31 mouse cellular contexts compared by ENCODE assay signal in genomic region chr4:108877901-108878300, GRCm38 (mm10). TPM values are rescaled to one million over a fixed set of nuclear protein-coding genes. Genes with fewer than 3 reads are reported as not detected.
"Had no signal": no experiment of that assay in that cellular context is flagged by ENCODE, and none has a peak within 500 bp of the region (broad histone marks: within the 10 kb centered on the region; RNA-seq: fewer than 3 reads in every experiment).

No protein-coding gene starts in this region.

- H3K4me2 ChIP-seq: midbrain, embryonic 11.5 days had no signal

- H3K27ac ChIP-seq: limb, embryonic 10.5 days; limb, embryonic 12.5 days; limb, embryonic 13.5 days; limb, embryonic 15.5 days; liver, embryonic 12.5 days; liver, embryonic 13.5 days; liver, embryonic 14.5 days; liver, embryonic 15.5 days; lung, embryonic 15.5 days; macrophage; midbrain, embryonic 10.5 days; midbrain, embryonic 12.5 days; midbrain, embryonic 13.5 days; midbrain, embryonic 15.5 days had no signal

- H3K9ac ChIP-seq: limb, embryonic 12.5 days; limb, embryonic 13.5 days; limb, embryonic 15.5 days; liver, embryonic 12.5 days; liver, embryonic 13.5 days; liver, embryonic 14.5 days; liver, embryonic 15.5 days; liver, postnatal 0 days; lung, embryonic 14.5 days; lung, embryonic 15.5 days; midbrain, embryonic 12.5 days; midbrain, embryonic 13.5 days; midbrain, embryonic 15.5 days had no signal

- H3K36me3 ChIP-seq: limb, embryonic 10.5 days; limb, embryonic 12.5 days; limb, embryonic 13.5 days; limb, embryonic 15.5 days; liver, embryonic 12.5 days; liver, embryonic 13.5 days; liver, embryonic 15.5 days; lung, embryonic 15.5 days; midbrain, embryonic 10.5 days; midbrain, embryonic 12.5 days; midbrain, embryonic 13.5 days; midbrain, embryonic 15.5 days had no signal

- H3K4me3 ChIP-seq: limb, embryonic 10.5 days; limb, embryonic 12.5 days; liver, embryonic 12.5 days; liver, embryonic 13.5 days; liver, embryonic 15.5 days; lung, embryonic 15.5 days; megakaryocyte, embryonic 14.5 days; midbrain, embryonic 10.5 days; midbrain, embryonic 12.5 days; myocyte had no signal

- H3K27me3 ChIP-seq: midbrain, embryonic 15.5 days had no signal

- H3K9me3 ChIP-seq: limb, embryonic 10.5 days; limb, embryonic 12.5 days; limb, embryonic 13.5 days; limb, embryonic 15.5 days; liver, embryonic 12.5 days; liver, embryonic 13.5 days; liver, embryonic 15.5 days; lung, embryonic 15.5 days; megakaryocyte, embryonic 14.5 days; midbrain, embryonic 10.5 days; midbrain, embryonic 12.5 days; midbrain, embryonic 13.5 days; midbrain, embryonic 15.5 days had no signal

- DNase-seq: left cerebral cortex, postnatal 4 days; liver; liver, embryonic 13.5 days; liver, postnatal 0 days; lung, adult 18-20 months; lung, adult 2 months; lung, embryonic 14.5 days; lung, postnatal 10 days; lung, postnatal 14 days; lung, postnatal 36 days; lung, postnatal 4 days; midbrain, embryonic 14.5 days had no signal

RNA-seq across cellular contexts. Expression of gene Rab3b, which starts 1.0 kb away (rescaled TPM):
- total RNA-seq: megakaryocyte-erythroid progenitor cell, adult 5-6 weeks; monocyte, adult 5-6 weeks had no signal
- polyA plus RNA-seq: macrophage had no signal

RNA-seq across cellular contexts. Expression of gene A730015C16Rik, which starts 29.5 kb away (rescaled TPM):
- total RNA-seq: left cerebral cortex, postnatal 25 days; left cerebral cortex, postnatal 4 days; monocyte, adult 5-6 weeks had no signal
- polyA plus RNA-seq: macrophage had no signal
